Mouse (Mus musculus) embryonic fibroblast, embryonic 13.5 days (primary cell): ENCODE data around the gene D11Wsu47e.

Source experiments
- CTCF ChIP-seq: IDR thresholded peaks from 2 replicates; pipeline ENCODE4 v1.5.1; 2011; ENCODE audit warnings: mild to moderate bottlenecking, control low read depth, low read length, moderate library complexity, borderline replicate concordance; ENCODE audit not compliant: insufficient read depth
- POLR2A ChIP-seq: IDR thresholded peaks from 2 replicates; pipeline ENCODE4 v1.6.1; 2011; ENCODE audit warnings: low read depth, mild to moderate bottlenecking, control low read depth, low read length, moderate library complexity

DNA sequence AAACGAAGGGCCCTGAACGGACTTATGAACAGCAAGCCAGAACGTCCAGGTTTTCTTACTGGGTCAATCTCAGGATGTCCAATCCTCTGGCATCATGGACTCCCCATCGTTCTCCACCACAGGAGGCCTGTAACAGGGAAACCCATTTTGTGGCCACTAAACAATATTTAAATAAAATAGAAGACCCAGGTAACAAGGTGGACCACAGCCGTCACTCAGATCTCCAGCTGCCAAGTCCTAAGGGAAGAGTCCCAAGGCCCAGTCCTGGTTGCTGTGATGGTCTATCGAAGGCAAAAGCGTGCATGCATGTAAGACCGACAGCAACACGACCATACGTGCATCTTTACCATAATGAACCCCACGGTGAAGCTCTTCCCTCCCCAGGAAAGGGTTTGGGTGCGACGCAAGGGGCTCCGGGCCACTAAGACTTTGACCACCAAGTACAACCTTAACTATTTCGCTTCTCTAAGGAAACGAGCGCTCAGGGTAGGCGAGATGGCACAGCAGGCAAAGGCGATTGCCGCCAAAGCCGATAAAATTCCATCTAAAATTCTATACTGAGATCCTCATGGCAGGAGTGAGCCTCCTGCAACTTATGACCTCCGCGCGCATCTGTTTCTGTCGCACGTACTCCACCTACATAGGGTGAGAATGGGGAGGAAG is 35.4 kb upstream of the D11Wsu47e start, which contains the start of gene Cog1:
- TF ChIP-seq CTCF (no peak), POLR2A (no peak)
